Mouse (Mus musculus) thymus, adult 2 months (tissue): ENCODE measurements around the gene Asic3. TPM values are rescaled to one million over a fixed set of nuclear protein-coding genes. Genes with fewer than 3 reads are reported as not detected.

Experiments
- DNase-seq: peaks from one replicate; pipeline ENCODE4 v3.0.0; 2021
- H3K27ac ChIP-seq: fragments of 200-500 bp; 2 replicates; pipeline ENCODE4 v1.5.1; 2012; ENCODE audit warnings: low read length, control low read depth; ENCODE audit not compliant: control insufficient read depth, insufficient read depth
- H3K27me3 ChIP-seq: fragments of 200-500 bp; 2 replicates; pipeline ENCODE4 v1.6.1; 2012; ENCODE audit warnings: mild to moderate bottlenecking, low read length, moderate library complexity, mixed read lengths; ENCODE audit not compliant: control insufficient read depth, insufficient read depth
- H3K36me3 ChIP-seq: fragments of 200-500 bp; 2 replicates; pipeline ENCODE4 v1.6.1; 2012; ENCODE audit warnings: mild to moderate bottlenecking, low read length, moderate library complexity; ENCODE audit not compliant: control insufficient read depth, insufficient read depth
- H3K4me1 ChIP-seq: fragments of 200-500 bp; replicated peaks from 2 replicates; pipeline ENCODE4 v1.6.1; 2012; ENCODE audit warnings: low read length; ENCODE audit not compliant: control insufficient read depth, insufficient read depth
- H3K4me3 ChIP-seq: fragments of 200-500 bp; 2 replicates; pipeline ENCODE4 v1.5.1; 2012; ENCODE audit warnings: mild to moderate bottlenecking, low read length, control low read depth, moderate library complexity; ENCODE audit not compliant: control insufficient read depth, insufficient read depth
- CTCF ChIP-seq: fragments of 200-500 bp; IDR thresholded peaks from 2 replicates; pipeline ENCODE4 v1.5.1; 2012; ENCODE audit warnings: mild to moderate bottlenecking, control low read depth, low read length, moderate library complexity, borderline replicate concordance; ENCODE audit not compliant: control insufficient read depth, poor library complexity, insufficient read depth; ENCODE audit errors: extremely low read depth
- POLR2A ChIP-seq: fragments of 200-500 bp; IDR thresholded peaks from 2 replicates; pipeline ENCODE4 v1.6.1; 2012; ENCODE audit warnings: mild to moderate bottlenecking, low read length, control low read depth, moderate library complexity; ENCODE audit not compliant: control insufficient read depth, poor library complexity, insufficient read depth; ENCODE audit errors: extremely low read depth
- WGBS: fragments of 180-500 bp; shearing (Covaris S2); methylation state at CpG from one replicate; pipeline ENCODE4 v1.1.7; 2018; 5-methylcytosine and 5-hydroxymethylcytosine counted together
- polyA plus RNA-seq: library from polyadenylated mRNA; depleted of rRNA; stranded (reverse); fragments of >200 nt; gene quantifications from 2 replicates; pipeline ENCODE4 v1.2.3, GENCODE M21; 2012

Gene Asic3
- polyA plus RNA-seq, 1 experiment: 2.1 TPM

DNA sequence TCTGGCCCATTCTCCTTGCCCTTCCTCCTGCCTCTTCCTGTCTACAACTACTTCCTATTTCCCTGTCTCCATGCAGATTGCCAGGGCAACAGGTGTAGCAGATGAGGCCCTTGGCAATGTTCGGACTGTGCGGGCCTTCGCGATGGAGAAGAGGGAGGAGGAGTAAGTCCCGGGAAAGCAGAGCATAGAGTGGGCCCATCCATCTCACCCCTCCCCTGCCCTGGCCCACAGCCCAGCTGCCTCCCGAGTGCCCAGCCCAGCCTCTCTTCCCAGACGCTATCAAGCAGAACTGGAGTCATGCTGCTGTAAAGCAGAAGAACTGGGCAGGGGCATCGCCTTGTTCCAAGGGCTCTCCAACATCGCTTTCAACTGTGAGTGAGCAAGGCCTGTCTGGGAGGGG lies 11.2 kb upstream of the Asic3 start:
- no peak overlapping the region for H3K27ac ChIP-seq
- WGBS: 97% methylated on average over 9 of the region's 9 CpGs
- H3K36me3 ChIP-seq: no peaks in the 10 kb centered on the region
- no peaks in the 10 kb centered on the region for H3K4me1 ChIP-seq
- no peak overlapping the region for H3K4me3 ChIP-seq
- no peak for DNase-seq
- TF ChIP-seq POLR2A: no peak
- TF ChIP-seq CTCF: no peak
- no peaks in the 10 kb centered on the region for H3K27me3 ChIP-seq

DNA sequence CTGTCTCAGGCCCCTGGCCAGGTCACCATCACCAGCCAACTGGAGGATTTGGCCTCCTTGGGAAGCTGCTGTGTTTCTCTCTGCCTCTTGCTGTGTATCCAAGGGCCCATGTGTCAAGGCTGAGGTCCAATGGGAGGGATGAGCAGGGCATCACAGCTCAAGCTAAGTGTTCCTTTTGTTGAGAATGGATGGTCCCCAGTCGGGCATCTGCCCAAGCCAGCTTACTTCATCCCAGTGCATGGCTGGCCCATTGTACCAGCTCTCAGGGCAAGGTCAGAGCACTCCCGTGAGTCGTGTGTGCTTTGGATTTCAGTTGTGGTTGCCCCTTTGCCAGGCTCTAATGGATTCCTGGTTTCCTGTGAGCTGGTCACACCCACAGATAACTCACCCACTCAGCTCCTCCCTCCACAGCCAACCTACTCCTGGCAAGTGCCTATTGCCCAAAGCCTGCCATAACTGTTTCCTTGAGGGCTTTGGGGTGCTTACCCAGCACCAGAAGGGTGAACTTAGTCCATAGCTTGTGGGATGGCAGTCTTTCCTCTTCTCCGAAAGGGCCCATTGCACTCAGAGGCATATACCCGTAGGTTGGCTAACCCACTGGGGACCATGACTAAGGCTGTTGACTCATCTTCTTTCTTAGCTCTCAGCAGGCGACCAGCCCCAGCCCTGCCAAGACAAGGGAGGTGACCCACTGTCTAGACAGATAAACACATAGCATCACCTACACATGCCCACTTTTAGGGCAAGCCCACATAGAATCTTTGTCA lies 8.4 kb upstream of the Asic3 start:
- Histone ChIP-seq H3K36me3 (no peaks in the 10 kb centered on the region), H3K4me1 (no peaks in the 10 kb centered on the region), H3K27ac (no peak overlapping the region), H3K27me3 (no peaks in the 10 kb centered on the region), H3K4me3 (no peak overlapping the region)
- DNase-seq: no peak
- TF ChIP-seq CTCF: no peak
- no peak for TF ChIP-seq POLR2A
- 84% methylated on average over 6 of the region's 6 CpGs for WGBS

DNA sequence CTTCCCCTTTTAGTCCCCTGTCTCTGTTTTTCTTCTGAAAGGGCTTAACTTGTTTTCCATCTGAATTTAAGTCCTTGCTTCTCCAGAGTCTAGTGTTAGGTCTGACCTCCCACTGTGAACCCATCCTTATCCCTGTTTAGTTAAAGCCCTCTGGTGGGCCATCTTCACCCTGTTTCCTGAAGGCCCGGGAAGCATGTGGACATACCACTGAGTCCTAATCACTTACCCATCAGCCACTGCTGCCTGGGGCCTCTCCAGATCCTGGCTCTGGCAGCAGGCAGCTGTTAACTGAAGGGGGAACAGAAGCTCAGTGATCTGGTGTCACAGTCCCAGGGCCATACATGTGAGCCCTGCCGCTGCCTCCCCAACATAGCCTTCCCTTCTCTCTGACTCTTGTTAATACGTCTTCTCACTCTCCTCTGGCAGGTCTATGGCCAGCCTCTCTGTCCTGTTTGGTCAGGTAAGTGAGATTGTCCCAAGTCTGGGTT lies 7.8 kb upstream of the Asic3 start:
- Histone ChIP-seq H3K4me1 (no peaks in the 10 kb centered on the region), H3K27me3 (no peaks in the 10 kb centered on the region), H3K27ac (no peak overlapping the region), H3K36me3 (no peaks in the 10 kb centered on the region), H3K4me3 (no peak overlapping the region)
- no peak for TF ChIP-seq POLR2A
- no peak for TF ChIP-seq CTCF
- 97% methylated on average over 3 of the region's 3 CpGs for WGBS
- DNase-seq: no peak

DNA sequence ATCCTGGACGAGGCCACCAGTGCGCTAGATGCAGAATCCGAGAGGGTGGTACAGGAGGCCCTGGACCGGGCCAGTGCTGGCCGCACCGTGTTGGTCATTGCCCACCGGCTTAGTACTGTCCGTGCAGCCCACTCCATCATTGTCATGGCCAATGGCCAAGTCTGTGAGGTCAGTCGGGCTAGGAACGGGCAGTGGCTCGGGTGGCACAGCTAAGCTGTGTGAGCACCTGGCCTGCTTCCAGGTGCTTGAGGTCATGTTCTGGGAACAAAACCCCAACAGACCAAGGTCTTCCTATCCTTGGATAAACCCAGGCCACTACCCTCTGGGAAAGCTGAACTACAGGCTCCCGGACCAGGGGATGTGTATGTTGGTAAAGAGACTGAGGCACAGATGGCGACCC lies 4.5 kb upstream of the Asic3 start:
- DNase-seq: no peak
- H3K27me3 ChIP-seq: no peaks in the 10 kb centered on the region; the same call in 1 of the 2 replicates
- WGBS: 95% methylated on average over 13 of the region's 13 CpGs

DNA sequence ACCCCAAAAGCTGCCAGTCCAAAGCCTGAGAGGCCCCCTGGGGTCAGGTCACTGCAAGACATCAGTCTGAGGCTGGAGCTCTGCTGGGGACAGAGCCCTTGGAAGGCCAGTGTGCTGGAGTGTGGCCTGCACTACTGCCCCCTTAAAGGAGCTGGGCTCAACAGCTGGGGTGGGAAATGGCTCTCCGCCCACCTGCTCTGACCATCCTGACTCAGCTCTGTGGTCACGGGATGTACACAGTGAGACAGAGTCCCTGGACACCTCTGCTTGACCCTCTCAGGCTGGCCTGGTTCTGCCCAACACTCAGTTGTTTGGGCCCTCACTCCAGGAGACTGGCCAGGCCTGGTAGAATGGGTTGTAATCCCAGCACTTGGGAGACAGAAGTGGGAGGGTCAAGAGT lies 3.7 kb upstream of the Asic3 start:
- no peaks in the 10 kb centered on the region for H3K36me3 ChIP-seq
- no peaks in the 10 kb centered on the region for H3K4me1 ChIP-seq
- 100% methylated on average over 2 of the region's 2 CpGs for WGBS
- H3K4me3 ChIP-seq: no peak overlapping the region
- H3K27ac ChIP-seq: no peak overlapping the region
- TF ChIP-seq CTCF (no peak), POLR2A (no peak)
- no peak for DNase-seq
- no peaks in the 10 kb centered on the region; the same call in 1 of the 2 replicates for H3K27me3 ChIP-seq

More for the DNA sequence above, 4.5 kb upstream of the Asic3 start:
- H3K4me1 ChIP-seq: no peaks in the 10 kb centered on the region
- H3K36me3 ChIP-seq: no peaks in the 10 kb centered on the region
- no peak overlapping the region for H3K4me3 ChIP-seq
- no peak for TF ChIP-seq CTCF
- H3K27ac ChIP-seq: no peak overlapping the region

DNA sequence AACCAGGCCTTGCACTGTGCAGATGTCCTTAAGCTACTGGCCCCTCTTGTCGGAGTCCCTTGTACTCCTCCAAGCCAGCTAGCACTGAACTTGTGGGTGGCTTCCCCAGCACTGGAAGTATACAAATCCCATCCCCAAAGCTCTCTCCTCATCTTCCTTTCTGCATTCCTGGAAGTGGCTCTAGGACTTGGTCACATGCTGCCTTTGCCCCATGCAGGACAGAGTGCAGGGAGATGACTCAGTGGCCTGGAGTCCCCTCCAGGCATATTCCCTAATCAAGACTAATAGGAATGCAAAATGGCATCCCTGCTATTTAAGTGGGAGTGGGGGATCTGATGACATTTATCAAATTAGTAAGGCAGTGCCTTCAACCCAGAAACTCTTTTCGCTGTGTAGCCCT lies 1.1 kb upstream of the Asic3 start:
- 0 out of 2 replicates have a peak, but pooled peaks cover 4% of the 10 kb centered on the region for H3K4me1 ChIP-seq
- no peak for DNase-seq
- H3K27me3 ChIP-seq: no peaks in the 10 kb centered on the region; the same call in 1 of the 2 replicates
- no peak for TF ChIP-seq CTCF
- TF ChIP-seq POLR2A: no peak
- 90% methylated on average over 2 of the region's 2 CpGs for WGBS
- no peak overlapping the region for H3K27ac ChIP-seq
- H3K36me3 ChIP-seq: no peaks in the 10 kb centered on the region
- H3K4me3 ChIP-seq: no peak overlapping the region
